Mouse (Mus musculus): ENCODE results near the gene Eif5a. TPM values are rescaled to one million over a fixed set of nuclear protein-coding genes. Genes with fewer than 3 reads are reported as not detected.

Gene Eif5a
- polyA plus RNA-seq, 1 experiment from 2014 or later = 1,371 TPM

DNA sequence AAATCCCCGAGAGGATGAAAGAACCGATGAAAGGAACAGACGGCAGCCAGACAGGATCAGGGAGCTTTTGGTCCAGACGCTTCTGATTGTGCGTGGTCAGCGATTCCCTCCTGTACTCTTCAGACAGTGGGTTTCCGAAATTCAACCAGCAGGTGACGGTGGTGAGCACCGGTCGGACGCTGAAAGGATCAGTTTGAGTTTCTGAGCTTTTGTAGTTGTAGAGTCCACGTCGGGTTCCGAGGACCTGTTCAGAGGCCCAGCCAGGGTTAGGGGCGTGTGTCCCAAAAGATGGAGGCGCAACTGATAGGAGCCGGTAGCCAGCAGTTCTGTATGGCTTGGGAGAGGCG is 41.3 kb downstream of the Eif5a start:
- H3K36me3 ChIP-seq (ENCODE audit: insufficient read depth, low read length) = no peaks in the 10 kb centered on the region
- WGBS = under 1% methylated on average over 18 of the region's 18 CpGs
- peak overlapping the region; percentile 82 for H3K4me2 ChIP-seq (ENCODE audit: low read length)
- peak overlapping the region; percentile 46 for H3K4me3 ChIP-seq (replicated peaks; ENCODE audit: low read depth, low read length)
- peak overlapping the region; percentile 59 for H3K9ac ChIP-seq (ENCODE audit: low read depth, low read length)
- DNase-seq (ENCODE audit: low spot score) (peak; percentile 92), ATAC-seq (replicated peaks; ENCODE audit: low FRiP score, low read depth) (peak; percentile 38; the same call in 1 of the 2 replicates)
- H3K9me3 ChIP-seq (replicated peaks; ENCODE audit: low read length) = no peaks in the 10 kb centered on the region
- peaks cover 27% of the 10 kb centered on the region for H3K4me1 ChIP-seq (replicated peaks; ENCODE audit: insufficient read depth, low read length)
- H3K27ac ChIP-seq = peak overlapping the region; percentile 91
- H3K27me3 ChIP-seq (ENCODE audit: insufficient read depth, low read length) = no peaks in the 10 kb centered on the region
- peak; percentile 82 for TF ChIP-seq CTCF (IDR thresholded peaks at IDR 0.05; ENCODE audit: low read depth)

DNA sequence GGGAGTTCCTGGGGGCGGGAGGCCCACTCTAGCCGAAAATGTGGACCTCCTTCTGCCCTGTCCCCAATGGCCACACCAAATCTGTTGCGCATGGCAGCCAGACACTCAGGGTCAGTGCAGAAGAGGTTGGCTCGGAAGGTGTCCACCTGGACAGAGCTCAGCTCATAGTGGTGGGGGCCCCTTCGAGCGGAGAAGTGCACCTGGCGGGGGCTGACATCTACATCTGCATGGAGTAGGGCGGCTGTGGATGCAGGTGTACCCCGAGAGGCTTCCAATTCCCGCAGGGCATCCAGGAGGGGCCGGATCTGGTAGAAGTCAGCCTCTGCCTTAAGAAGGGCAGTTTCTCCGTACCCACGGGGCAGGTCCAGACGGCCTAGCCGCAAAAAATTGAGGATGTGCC is 42.0 kb downstream of the Eif5a start:
- peak overlapping the region; percentile 42; the same call in 1 of the 2 replicates for H3K27ac ChIP-seq
- peak overlapping the region; percentile 59 for H3K9ac ChIP-seq (ENCODE audit: low read depth, low read length)
- H3K4me2 ChIP-seq (ENCODE audit: low read length) = peak overlapping the region; percentile 82
- WGBS = 49% methylated on average over 15 of the region's 15 CpGs
- ATAC-seq (replicated peaks; ENCODE audit: low FRiP score, low read depth) (no peak), DNase-seq (ENCODE audit: low spot score) (no peak)
- H3K9me3 ChIP-seq (replicated peaks; ENCODE audit: low read length) = no peaks in the 10 kb centered on the region
- no peaks in the 10 kb centered on the region for H3K36me3 ChIP-seq (ENCODE audit: insufficient read depth, low read length)
- no peaks in the 10 kb centered on the region for H3K27me3 ChIP-seq (ENCODE audit: insufficient read depth, low read length)
- no peak for TF ChIP-seq CTCF (IDR thresholded peaks at IDR 0.05; ENCODE audit: low read depth)
- H3K4me1 ChIP-seq (replicated peaks; ENCODE audit: insufficient read depth, low read length) = peaks cover 27% of the 10 kb centered on the region
- H3K4me3 ChIP-seq (replicated peaks; ENCODE audit: low read depth, low read length) = peak overlapping the region; percentile 46

GRCm38 (mm10) chr11:69878952-69879351 is 42.8 kb downstream of the Eif5a start:
- no peak for ATAC-seq (replicated peaks; ENCODE audit: low FRiP score, low read depth)
- H3K4me1 ChIP-seq (replicated peaks; ENCODE audit: insufficient read depth, low read length) = peaks cover 27% of the 10 kb centered on the region
- no peaks in the 10 kb centered on the region for H3K9me3 ChIP-seq (replicated peaks; ENCODE audit: low read length)
- no peaks in the 10 kb centered on the region for H3K36me3 ChIP-seq (ENCODE audit: insufficient read depth, low read length)
- DNase-seq (ENCODE audit: low spot score) = no peak
- WGBS = 80% methylated on average over 6 of the region's 6 CpGs
- H3K9ac ChIP-seq (ENCODE audit: low read depth, low read length) = peak overlapping the region; percentile 59; the same call in 1 of the 2 replicates
- H3K4me2 ChIP-seq (ENCODE audit: low read length) = peak overlapping the region; percentile 82
- H3K27me3 ChIP-seq (ENCODE audit: insufficient read depth, low read length) = no peaks in the 10 kb centered on the region
- no peak for TF ChIP-seq CTCF (IDR thresholded peaks at IDR 0.05; ENCODE audit: low read depth)
- no peak overlapping the region for H3K27ac ChIP-seq
- H3K4me3 ChIP-seq (replicated peaks; ENCODE audit: low read depth, low read length) = peak overlapping the region; percentile 46

DNA sequence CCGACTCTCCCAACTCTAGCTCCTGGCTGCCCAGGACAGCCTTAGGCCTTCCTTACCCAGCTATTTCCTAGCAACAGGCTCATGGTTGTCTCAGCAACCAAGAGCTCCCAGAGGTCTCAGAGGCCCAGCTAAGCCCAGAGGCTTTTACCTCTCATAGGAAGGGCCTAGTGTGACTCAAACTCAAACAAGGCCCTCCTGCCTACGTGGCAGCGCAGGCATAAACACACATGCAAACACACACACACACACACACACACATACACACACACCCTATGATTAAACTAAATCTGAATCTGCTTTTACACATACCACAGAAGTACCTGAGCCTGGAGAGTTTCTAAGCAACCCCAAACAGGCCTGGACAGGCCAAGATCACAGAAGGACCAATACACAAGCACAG is 43.4 kb downstream of the Eif5a start:
- Histone ChIP-seq H3K4me2 (ENCODE audit: low read length) (0 out of 2 replicates have a peak overlapping the region, but pooled peaks have one; percentile 82), H3K27ac (no peak overlapping the region), H3K27me3 (ENCODE audit: insufficient read depth, low read length) (no peaks in the 10 kb centered on the region), H3K4me1 (replicated peaks; ENCODE audit: insufficient read depth, low read length) (peaks cover 27% of the 10 kb centered on the region), H3K9me3 (replicated peaks; ENCODE audit: low read length) (no peaks in the 10 kb centered on the region), H3K9ac (ENCODE audit: low read depth, low read length) (no peak overlapping the region), H3K36me3 (ENCODE audit: insufficient read depth, low read length) (no peaks in the 10 kb centered on the region), H3K4me3 (replicated peaks; ENCODE audit: low read depth, low read length) (no peak overlapping the region)
- DNase-seq (ENCODE audit: low spot score) (no peak), ATAC-seq (replicated peaks; ENCODE audit: low FRiP score, low read depth) (no peak)
- no peak for TF ChIP-seq CTCF (IDR thresholded peaks at IDR 0.05; ENCODE audit: low read depth)
- 90% methylated on average over 3 of the region's 3 CpGs for WGBS

GRCm38 (mm10) chr11:69877878-69878277 is 43.9 kb downstream of the Eif5a start, which contains the start of gene Tmem95:
Gene Tmem95 (minus strand): TSS chr11:69878018.
- Histone ChIP-seq H3K9me3 (replicated peaks; ENCODE audit: low read length) (no peaks in the 10 kb centered on the region), H3K4me2 (ENCODE audit: low read length) (peak within 1 kb of the TSS; percentile 82), H3K27ac (0 out of 2 replicates have a peak within 1 kb of the TSS, but pooled peaks have one; percentile 25), H3K4me3 (replicated peaks; ENCODE audit: low read depth, low read length) (no peak within 1 kb of the TSS), H3K9ac (ENCODE audit: low read depth, low read length) (no peak within 1 kb of the TSS), H3K27me3 (ENCODE audit: insufficient read depth, low read length) (no peaks in the 10 kb centered on the region), H3K4me1 (replicated peaks; ENCODE audit: insufficient read depth, low read length) (peaks cover 27% of the 10 kb centered on the region), H3K36me3 (ENCODE audit: insufficient read depth, low read length) (no peaks in the 10 kb centered on the region)
- WGBS = 84% methylated on average over 11 of the region's 11 CpGs
- TF ChIP-seq CTCF (IDR thresholded peaks at IDR 0.05; ENCODE audit: low read depth) = no peak
- no peak for DNase-seq (ENCODE audit: low spot score)
- no peak for ATAC-seq (replicated peaks; ENCODE audit: low FRiP score, low read depth)

DNA sequence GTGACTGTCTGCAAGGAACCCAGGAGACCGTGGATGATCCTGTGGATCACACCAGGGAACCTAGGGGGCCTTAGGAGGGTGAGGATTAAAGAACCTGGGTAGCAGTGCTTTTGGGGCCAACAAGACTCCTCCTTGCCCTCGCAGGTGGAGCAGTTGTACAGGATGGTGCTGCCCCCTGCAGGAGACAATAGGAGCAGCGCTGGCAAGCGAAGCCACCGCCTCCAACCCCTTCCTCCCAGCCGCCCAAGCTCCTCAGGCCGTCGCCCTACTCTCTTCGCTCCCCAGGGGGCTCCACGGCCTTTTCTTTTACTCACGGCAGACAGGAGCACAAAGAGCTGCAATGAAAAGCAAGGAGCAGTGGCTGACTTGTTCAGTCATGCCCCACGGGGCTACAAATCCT is 44.9 kb downstream of the Eif5a start:
- TF ChIP-seq CTCF (IDR thresholded peaks at IDR 0.05; ENCODE audit: low read depth) = peak; percentile 97
- Histone ChIP-seq H3K36me3 (ENCODE audit: insufficient read depth, low read length) (no peaks in the 10 kb centered on the region), H3K27me3 (ENCODE audit: insufficient read depth, low read length) (no peaks in the 10 kb centered on the region), H3K9ac (ENCODE audit: low read depth, low read length) (no peak overlapping the region), H3K4me2 (ENCODE audit: low read length) (peak overlapping the region; percentile 9; the same call in 1 of the 2 replicates), H3K4me1 (replicated peaks; ENCODE audit: insufficient read depth, low read length) (peaks cover 27% of the 10 kb centered on the region), H3K4me3 (replicated peaks; ENCODE audit: low read depth, low read length) (no peak overlapping the region), H3K9me3 (replicated peaks; ENCODE audit: low read length) (no peaks in the 10 kb centered on the region), H3K27ac (0 out of 2 replicates have a peak overlapping the region, but pooled peaks have one; percentile 25)
- DNase-seq (ENCODE audit: low spot score) (peak; percentile 95), ATAC-seq (replicated peaks; ENCODE audit: low FRiP score, low read depth) (peak; percentile 43)
- WGBS = 5% methylated on average over 12 of the region's 12 CpGs

DNA sequence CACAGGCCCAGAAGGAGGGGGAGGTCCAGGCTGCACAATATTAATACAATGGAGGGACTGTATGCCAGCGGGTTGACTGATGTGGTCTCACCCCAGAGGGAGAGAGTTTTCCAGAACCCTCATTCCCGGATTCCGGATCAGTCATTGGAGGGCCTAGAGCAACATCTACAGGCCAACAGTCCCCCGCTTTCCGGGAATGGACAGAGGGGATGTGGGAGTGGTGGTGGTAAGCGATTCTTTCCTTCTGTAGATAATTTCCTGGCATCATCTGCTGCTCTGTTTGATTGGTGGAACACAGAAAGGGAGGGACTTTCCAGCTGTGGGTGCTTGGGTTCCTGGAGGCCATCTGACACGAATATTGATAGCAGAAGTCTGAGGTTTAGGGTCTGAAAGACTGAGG is 45.6 kb downstream of the Eif5a start:
- 48% methylated on average over 7 of the region's 7 CpGs for WGBS
- peaks cover 21% of the 10 kb centered on the region for H3K4me1 ChIP-seq (replicated peaks; ENCODE audit: insufficient read depth, low read length)
- no peak overlapping the region for H3K4me2 ChIP-seq (ENCODE audit: low read length)
- no peak for ATAC-seq (replicated peaks; ENCODE audit: low FRiP score, low read depth)
- H3K27me3 ChIP-seq (ENCODE audit: insufficient read depth, low read length) = no peaks in the 10 kb centered on the region
- H3K4me3 ChIP-seq (replicated peaks; ENCODE audit: low read depth, low read length) = no peak overlapping the region
- peak; percentile 69 for DNase-seq (ENCODE audit: low spot score)
- TF ChIP-seq CTCF (IDR thresholded peaks at IDR 0.05; ENCODE audit: low read depth) = peak; percentile 18; the same call in 1 of the 2 replicates
- no peaks in the 10 kb centered on the region for H3K9me3 ChIP-seq (replicated peaks; ENCODE audit: low read length)
- H3K36me3 ChIP-seq (ENCODE audit: insufficient read depth, low read length) = no peaks in the 10 kb centered on the region
- 0 out of 2 replicates have a peak overlapping the region, but pooled peaks have one; percentile 25 for H3K27ac ChIP-seq
- no peak overlapping the region for H3K9ac ChIP-seq (ENCODE audit: low read depth, low read length)
